Mouse (Mus musculus) layer of hippocampus, adult 9-11 months (tissue): ENCODE data around the gene Olfr281.
"Not testable (repeated sequence)": the region's sequence is repeated elsewhere in the genome, so short reads cannot be mapped to it uniquely, and the experiment has no call there.

Experiments used
- DNase-seq: peaks from one replicate; pipeline ENCODE4 v3.0.0; 2022

Gene Olfr281

GRCm38 (mm10) chr15:98452288-98452687 lies at the start of gene Olfr281:
TSS of gene Olfr281 (plus strand) at chr15:98452588.
- DNase-seq: no peak

DNA sequence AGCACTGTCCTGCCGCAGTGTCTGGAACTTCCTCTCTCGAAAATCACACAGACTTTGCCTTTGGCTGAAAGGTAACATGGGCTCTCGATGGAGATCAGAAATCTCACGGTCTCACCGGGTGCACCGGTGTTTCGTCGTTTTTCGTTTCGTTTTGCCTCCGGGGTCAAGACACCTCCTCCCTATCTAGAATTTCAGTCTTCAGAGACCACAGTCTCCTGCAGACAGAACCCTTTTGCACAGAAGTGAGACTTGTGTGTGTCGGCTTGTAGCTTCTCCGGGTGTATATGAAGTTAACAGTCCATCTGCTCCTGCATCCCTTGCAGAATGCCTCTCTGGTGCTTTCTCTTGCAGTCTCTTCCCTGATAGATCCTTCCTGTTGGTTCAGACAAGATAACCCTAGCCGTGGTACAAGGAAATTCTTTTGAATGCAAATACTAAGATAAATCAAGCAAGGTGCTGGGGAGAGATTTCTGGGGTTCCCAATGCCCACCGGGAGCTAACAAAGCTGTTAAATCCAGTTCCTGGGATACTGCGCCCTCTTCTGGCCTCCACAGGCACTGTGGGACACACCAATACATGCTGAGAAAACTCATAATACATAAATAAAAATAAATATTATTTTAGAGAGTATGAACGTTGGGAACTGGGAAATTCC lies 43.9 kb upstream of the Olfr281 start:
- DNase-seq: no peak

- DNase-seq: no peak
Measured at GRCm38 (mm10) chr15:98409635-98410034, 42.8 kb upstream of the Olfr281 start.

DNA sequence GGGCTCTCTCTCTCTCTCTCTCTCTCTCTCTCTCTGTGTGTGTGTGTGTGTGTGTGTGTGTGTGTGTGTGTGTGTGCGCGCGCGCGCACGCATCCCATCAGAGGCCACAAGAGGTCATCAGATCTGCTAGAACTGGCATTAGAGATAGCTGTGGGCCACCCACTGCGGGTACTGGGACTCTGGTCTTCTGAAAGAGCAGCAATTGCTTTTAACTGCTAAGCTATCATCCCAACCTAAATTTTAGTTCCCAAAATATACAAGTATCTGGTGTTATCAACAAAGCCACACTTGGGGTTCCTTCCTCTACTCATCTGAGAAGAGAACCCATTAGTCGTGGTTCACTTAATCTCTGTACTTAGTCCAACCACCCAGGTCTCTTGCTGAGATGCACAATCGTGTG lies 42.1 kb upstream of the Olfr281 start:
- no peak for DNase-seq

DNA sequence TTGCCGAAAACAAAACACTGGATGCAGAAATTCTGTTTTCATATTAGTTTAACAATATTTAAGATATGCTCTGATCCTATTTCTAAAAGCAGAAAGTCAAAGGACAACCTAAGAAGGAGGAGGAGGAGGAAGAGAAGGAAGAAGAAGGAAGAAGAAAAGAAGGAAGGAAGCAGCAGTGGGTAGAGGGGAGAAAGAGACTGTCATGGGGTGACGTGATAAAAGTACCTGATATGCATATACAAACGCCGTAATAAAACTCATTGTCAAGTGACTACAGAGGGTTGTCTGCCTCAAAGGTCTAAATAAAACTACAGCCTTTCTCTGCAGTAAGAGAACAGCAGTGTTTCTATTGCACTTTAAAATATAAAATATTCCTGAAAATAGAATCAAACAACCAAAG lies 36.4 kb upstream of the Olfr281 start:
- no peak for DNase-seq

- not testable (repeated sequence) for DNase-seq
Measured at GRCm38 (mm10) chr15:98416802-98417201, 35.6 kb upstream of the Olfr281 start.

GRCm38 (mm10) chr15:98417285-98417684 lies 35.1 kb upstream of the Olfr281 start:
- not testable (repeated sequence) for DNase-seq

GRCm38 (mm10) chr15:98418096-98418495 lies 34.3 kb upstream of the Olfr281 start:
- no peak for DNase-seq

DNA sequence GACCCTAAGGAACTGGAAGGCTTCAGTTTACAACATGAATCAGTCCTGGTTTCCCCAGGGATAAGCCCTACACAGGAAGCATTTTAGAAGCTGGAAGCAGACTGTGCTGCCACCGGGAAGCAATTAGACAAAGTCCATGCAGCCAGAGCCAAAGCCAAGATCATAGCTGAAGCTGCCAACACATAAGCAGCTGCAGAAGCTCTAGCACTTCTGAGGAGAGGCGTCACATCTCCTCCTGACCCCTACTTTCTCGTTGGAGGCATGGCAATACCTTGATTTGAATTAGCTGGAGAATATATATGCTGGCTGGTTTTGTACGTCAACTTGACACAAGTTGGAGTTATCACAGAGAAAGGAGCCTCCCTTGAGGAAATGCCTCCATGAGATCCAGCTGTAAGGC lies 31.5 kb upstream of the Olfr281 start:
- DNase-seq: no peak

GRCm38 (mm10) chr15:98424326-98424725 lies 28.1 kb upstream of the Olfr281 start:
- no peak for DNase-seq

DNA sequence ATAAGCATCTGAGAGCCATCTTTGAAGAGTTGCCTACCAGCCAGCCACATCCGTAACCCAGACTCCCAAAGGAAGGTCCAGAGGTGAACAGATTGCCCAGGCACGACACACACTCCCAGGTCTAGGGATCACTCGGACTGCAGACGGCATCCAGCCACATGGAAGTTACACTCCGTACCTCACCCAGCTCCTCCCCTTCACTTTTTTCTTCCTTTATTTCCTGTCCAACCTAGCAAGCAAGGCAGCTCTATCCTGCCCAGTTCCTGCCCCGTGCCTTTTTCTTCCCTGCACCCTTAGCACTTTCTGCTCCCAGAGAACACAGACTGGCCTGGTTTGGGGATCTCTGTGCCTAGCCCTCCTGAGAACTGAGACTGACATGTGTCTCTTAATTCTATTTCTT lies 27.6 kb upstream of the Olfr281 start:
- DNase-seq: no peak

DNA sequence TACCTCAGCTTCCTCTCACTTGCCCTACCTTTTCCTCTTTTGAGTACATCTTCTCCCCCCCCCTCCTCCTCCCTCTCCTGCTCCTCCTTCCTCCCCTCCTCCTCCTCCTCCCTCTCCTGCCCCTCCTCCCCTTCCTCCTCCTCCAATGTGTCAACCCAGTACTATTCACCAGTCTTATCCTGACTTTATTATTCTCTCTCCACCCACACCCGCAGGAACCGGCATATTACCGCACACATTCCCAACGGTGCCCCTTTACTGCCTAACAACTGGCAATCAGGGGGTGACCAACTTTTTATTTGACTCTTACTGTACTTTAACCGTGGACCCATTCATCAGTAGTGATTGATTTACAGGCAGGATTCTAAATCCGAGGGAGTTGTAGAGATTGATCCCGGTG lies 27.2 kb upstream of the Olfr281 start:
- DNase-seq: no peak

DNA sequence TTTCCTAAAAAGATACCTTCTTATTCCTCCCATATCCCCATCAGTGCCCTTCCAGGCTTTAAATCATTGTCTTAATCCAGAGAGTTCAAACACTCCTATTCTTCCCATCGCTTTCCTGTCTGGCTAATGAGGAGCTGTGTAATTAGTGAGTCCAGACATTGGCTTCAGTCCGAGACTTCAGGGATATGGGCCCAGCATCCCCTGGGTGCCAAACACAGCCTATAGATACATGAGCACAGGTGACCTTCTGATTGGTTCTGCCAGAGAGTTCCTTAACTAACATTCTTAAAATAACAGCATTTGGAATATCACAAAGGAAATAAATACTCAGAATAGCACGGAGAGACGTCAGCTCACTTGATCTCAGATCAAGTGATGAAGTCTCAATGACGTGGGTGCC lies 21.5 kb upstream of the Olfr281 start, which contains the start of gene Olfr282:
Olfr282 (plus strand) TSS at position 301 of the 400 bp plus-strand sequence.
- DNase-seq: not testable (repeated sequence)

GRCm38 (mm10) chr15:98444561-98444960 lies 7.8 kb upstream of the Olfr281 start:
- DNase-seq: no peak

- DNase-seq: no peak
Measured at GRCm38 (mm10) chr15:98448521-98448920, 3.9 kb upstream of the Olfr281 start.

- no peak for DNase-seq
Measured at GRCm38 (mm10) chr15:98469596-98469995, 17.2 kb downstream of the Olfr281 start, which contains the start of gene OR5BS1P. TSS of gene OR5BS1P (plus strand) at chr15:98469896.

GRCm38 (mm10) chr15:98471539-98471938 lies 19.2 kb downstream of the Olfr281 start:
- DNase-seq: no peak

DNA sequence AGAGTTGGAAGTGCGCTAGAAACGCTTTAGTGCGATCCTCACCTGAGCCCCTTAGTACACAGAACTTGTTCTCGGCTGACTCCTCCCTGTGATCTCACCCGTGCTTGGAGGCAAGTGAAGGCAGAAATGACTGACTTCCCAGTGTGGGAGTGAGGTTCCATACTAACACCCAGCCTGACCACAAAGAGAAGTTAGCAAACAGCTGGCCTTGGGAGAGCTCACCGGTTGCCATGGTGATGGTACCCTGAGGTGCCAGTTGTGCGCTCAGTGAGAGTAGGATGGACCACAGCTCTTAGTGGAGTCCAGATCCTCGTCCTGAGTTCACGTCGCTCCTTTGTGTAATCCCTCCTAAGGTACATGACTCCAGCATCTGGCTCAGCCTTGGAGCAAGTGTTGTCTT lies 22.6 kb downstream of the Olfr281 start:
- DNase-seq: no peak

- DNase-seq: no peak
Measured at GRCm38 (mm10) chr15:98475382-98475781, 23.0 kb downstream of the Olfr281 start.

DNA sequence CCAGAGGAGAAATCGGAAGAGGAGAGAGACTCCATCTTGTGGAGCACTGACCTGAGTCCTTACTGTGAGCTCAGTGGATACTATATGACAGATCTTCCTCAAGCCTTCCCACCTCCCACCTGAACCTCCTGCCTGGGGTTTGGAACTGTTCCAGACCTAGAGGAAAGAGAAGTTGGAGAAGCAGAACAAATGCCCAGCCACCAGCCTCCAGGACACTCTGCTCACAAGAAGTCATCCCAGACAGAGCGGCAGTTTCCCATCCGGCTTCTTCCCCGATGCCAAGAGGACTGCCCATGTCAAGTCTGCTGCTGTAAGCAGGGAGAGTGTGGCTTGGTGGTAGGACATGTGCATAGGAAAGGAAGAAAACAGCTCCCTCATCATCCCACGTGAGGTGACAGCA lies 23.9 kb downstream of the Olfr281 start:
- no peak for DNase-seq

- DNase-seq: no peak
Measured at GRCm38 (mm10) chr15:98479568-98480102, 27.2 kb downstream of the Olfr281 start.

DNA sequence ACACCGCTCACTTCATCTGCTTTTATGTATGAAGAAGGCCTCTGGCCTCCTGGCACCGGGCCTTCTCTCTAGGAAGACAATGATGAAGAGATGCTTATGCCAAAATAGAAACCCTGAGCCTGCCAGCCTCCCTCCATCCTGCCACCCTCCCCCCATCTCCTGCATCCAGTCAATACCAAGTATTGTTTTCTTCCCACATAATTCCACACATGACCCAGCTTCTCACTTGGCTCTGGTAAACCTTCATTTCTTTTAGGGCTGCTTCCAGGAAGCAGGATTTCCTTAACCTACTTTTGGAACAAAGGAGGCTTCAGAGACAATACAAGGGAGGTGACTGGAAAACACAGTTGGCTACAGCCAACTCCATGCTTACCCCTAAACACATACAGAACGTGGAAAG lies 30.3 kb downstream of the Olfr281 start, which contains the start of gene Lalba:
Lalba (minus strand) TSS at position 21 of the 400 bp plus-strand sequence.
- no peak for DNase-seq

DNA sequence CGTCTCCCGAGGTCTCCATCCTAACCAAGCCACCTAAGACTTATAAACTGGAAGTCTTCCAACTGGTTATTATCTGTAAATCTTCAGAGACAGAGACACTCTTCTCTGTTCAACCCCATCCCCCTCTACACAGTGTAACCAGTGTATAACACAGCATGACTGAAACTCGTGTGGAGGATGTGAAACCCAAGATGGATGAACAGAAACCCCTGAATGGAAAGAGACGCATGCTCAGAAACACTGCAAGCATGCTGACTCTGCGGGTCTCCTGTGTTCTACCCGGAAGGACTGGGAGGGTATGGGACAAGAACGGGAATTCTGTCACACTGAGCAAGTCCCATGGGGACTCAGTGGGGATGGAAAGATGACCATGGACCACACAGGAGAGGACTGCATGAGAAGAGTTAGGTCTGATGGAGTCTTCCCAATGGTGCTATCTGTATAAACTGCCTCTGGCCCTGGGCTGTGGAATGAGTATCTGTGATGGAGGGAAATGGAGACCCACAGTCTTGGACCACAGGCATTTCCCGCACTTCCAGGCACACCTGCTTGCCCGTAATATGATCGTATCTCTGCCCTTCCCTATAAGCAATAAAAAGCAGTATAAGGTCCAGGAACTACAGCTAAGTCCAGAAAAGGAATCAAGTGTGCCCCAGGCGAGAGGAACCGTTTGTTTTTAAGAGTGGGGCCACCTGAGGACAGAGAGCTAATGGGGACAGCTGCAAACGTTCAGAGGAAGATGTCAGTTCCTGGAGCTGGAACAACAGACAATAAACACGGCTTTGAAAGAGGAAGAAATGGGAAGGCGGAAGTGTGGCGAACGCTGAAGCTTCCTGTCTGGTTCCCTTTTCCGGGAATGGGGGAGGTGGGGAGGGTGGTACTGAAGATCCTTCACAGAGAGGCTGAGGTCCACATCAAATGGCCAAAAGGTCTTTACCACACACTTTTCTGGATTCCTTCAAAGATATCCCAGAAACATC lies 31.8 kb downstream of the Olfr281 start:
- peak; percentile 50 for DNase-seq
